Mouse (Mus musculus): ENCODE data around the gene Stk40. TPM values are rescaled to one million over a fixed set of nuclear protein-coding genes. Genes with fewer than 3 reads are reported as not detected.

Gene Stk40
- polyA plus RNA-seq, 1 experiment from 2014 or later = 17.3 TPM

DNA sequence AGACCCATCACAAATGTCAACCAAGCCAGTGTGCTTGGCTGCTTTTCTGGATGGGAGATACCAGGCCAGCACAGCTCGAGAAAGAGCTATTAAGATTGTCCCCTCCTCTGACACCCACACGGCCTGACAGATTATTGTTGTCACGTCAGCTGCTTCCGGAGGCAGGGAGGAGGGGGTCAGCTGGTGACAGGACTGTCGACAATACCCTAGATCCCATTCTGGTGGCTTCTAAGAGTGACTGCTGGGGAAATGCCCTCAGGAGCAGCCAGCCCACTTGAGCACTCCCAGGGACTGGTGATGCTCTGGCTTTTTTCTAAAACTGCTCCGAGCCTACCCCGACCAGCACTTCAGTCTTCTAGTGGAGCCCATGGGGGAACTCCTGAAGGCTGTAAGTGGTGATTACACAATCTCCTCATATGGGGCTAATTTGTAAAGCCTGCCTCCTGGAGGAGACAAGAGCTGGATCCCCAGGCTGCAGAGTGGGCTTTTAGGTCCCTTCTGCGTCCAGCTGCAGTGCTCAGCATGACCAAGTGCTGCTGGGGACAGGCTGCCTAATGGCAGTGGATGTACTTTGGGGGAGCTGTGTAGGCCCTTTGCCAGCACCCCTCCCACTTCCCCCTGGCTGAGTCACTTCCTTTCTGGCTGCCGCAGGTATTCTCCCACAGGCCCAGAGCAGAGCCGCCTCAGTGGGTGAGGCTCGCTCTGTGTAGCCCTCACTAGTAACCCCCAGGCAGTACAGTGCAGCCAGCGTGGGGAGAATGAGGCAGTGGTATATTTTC is 6.8 kb downstream of the Stk40 start:
- H3K4me2 ChIP-seq (replicated peaks; ENCODE audit: low read depth) = peak overlapping the region; percentile 30
- peak overlapping the region; percentile 45 for H3K9ac ChIP-seq (ENCODE audit: low read length)
- peak; percentile 90 for ATAC-seq (ENCODE audit: low FRiP score, low TSS enrichment)
- WGBS = 9% methylated on average over 12 of the region's 12 CpGs
- no peak for TF ChIP-seq EP300 (optimal IDR thresholded peaks at IDR 0.05)
- TF ChIP-seq CTCF (IDR thresholded peaks at IDR 0.05; ENCODE audit: low read depth) = peak; percentile 65
- peak overlapping the region; percentile 1; the same call in 1 of the 2 replicates for H3K4me3 ChIP-seq (ENCODE audit: low read depth, low read length)
- no peaks in the 10 kb centered on the region for H3K27me3 ChIP-seq (ENCODE audit: control insufficient read depth, insufficient read depth, low read length)
- no peaks in the 10 kb centered on the region for H3K9me3 ChIP-seq (ENCODE audit: control insufficient read depth, low read length)
- peak; percentile 88 for DNase-seq (ENCODE audit: low spot score)
- no peaks in the 10 kb centered on the region for H3K36me3 ChIP-seq (ENCODE audit: control insufficient read depth, insufficient read depth, low read length)
- peaks cover 12% of the 10 kb centered on the region; the same call in 1 of the 2 replicates for H3K4me1 ChIP-seq (replicated peaks; ENCODE audit: control insufficient read depth, insufficient read depth)
- peak overlapping the region; percentile 90 for H3K27ac ChIP-seq (replicated peaks)

DNA sequence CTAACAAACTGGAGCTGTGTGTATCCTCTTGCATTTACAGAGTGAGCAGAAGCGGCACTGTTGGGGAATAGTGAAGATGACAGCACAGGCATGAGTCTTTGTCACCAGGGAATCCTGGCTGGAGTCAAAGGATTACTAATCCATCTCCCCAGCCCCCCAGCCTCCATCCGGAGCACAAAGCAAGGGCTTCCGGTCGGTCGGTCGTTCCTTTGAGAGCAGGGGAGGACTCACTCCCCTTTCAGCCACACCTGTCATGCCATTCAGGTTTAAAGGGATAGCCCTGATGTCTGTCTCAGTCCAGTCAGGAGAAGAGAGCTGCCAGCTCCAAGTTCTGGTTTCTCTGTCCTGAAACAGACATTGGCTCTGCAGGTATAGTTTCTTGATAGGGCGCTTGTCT is 7.4 kb downstream of the Stk40 start:
- no peaks in the 10 kb centered on the region for H3K36me3 ChIP-seq (ENCODE audit: control insufficient read depth, insufficient read depth, low read length)
- DNase-seq (ENCODE audit: low spot score) (no peak), ATAC-seq (ENCODE audit: low FRiP score, low TSS enrichment) (no peak)
- no peaks in the 10 kb centered on the region for H3K27me3 ChIP-seq (ENCODE audit: control insufficient read depth, insufficient read depth, low read length)
- H3K4me2 ChIP-seq (replicated peaks; ENCODE audit: low read depth) = peak overlapping the region; percentile 30
- TF ChIP-seq EP300 (optimal IDR thresholded peaks at IDR 0.05) (no peak), CTCF (IDR thresholded peaks at IDR 0.05; ENCODE audit: low read depth) (no peak)
- H3K9me3 ChIP-seq (ENCODE audit: control insufficient read depth, low read length) = no peaks in the 10 kb centered on the region
- 17% methylated on average over 7 of the region's 7 CpGs for WGBS
- no peak overlapping the region for H3K4me3 ChIP-seq (ENCODE audit: low read depth, low read length)
- H3K4me1 ChIP-seq (replicated peaks; ENCODE audit: control insufficient read depth, insufficient read depth) = peaks cover 12% of the 10 kb centered on the region; the same call in 1 of the 2 replicates
- H3K27ac ChIP-seq (replicated peaks) = peak overlapping the region; percentile 90
- peak overlapping the region; percentile 45 for H3K9ac ChIP-seq (ENCODE audit: low read length)

DNA sequence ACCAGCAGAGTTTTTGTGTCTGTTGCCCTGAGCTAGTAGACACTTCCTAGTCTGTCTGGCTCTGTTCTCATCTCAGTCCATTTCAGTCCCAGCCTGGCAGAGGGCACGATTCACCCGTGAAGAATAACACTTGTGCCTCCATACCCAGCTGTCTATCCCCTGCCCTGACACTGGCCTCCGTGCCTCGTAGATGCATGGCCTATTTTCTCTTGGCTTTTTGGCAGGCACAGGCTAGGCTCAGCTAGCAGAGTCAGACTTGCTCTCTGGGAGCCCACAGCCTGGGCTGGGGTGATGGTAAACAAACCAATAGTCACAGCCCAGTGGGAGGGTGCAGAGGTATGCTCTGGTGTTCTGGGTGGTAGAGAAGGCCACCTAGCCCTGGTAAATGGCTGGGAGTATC is 9.5 kb downstream of the Stk40 start:
- H3K9ac ChIP-seq (ENCODE audit: low read length) = no peak overlapping the region

DNA sequence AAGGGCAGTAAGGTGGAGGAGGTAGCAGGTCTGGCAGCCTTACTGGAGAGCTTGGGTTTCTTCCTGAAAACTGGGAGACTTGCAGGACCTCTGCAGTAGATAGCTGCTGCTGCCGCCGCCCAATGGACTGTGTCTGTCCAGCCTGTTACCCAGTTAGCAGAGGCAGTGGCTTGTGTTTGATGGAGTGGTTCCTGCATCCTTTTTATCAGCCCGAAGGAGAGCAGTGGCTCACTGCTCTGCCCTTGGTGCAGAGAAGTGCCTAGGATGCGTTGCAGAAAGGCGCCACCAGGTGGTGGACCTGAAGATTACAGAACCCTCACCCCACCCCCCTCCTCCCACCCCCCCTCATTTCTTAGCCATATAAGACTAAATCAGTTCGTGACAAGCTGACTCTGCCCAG is 10.2 kb downstream of the Stk40 start:
- Histone ChIP-seq H3K4me2 (replicated peaks; ENCODE audit: low read depth) (no peak overlapping the region), H3K27me3 (ENCODE audit: control insufficient read depth, insufficient read depth, low read length) (no peaks in the 10 kb centered on the region), H3K27ac (replicated peaks) (0 out of 2 replicates have a peak overlapping the region, but pooled peaks have one; percentile 8), H3K4me1 (replicated peaks; ENCODE audit: control insufficient read depth, insufficient read depth) (peaks cover 12% of the 10 kb centered on the region; the same call in 1 of the 2 replicates), H3K9me3 (ENCODE audit: control insufficient read depth, low read length) (no peaks in the 10 kb centered on the region), H3K9ac (ENCODE audit: low read length) (no peak overlapping the region), H3K4me3 (ENCODE audit: low read depth, low read length) (no peak overlapping the region), H3K36me3 (ENCODE audit: control insufficient read depth, insufficient read depth, low read length) (no peaks in the 10 kb centered on the region)
- ATAC-seq (ENCODE audit: low FRiP score, low TSS enrichment) (peak; percentile 25; the same call in 1 of the 2 replicates), DNase-seq (ENCODE audit: low spot score) (peak; percentile 74)
- TF ChIP-seq EP300 (optimal IDR thresholded peaks at IDR 0.05) (no peak), CTCF (IDR thresholded peaks at IDR 0.05; ENCODE audit: low read depth) (peak; percentile 75)
- WGBS = 16% methylated on average over 6 of the region's 6 CpGs

More for the DNA sequence above, 9.5 kb downstream of the Stk40 start:
- Histone ChIP-seq H3K9me3 (ENCODE audit: control insufficient read depth, low read length) (no peaks in the 10 kb centered on the region), H3K4me2 (replicated peaks; ENCODE audit: low read depth) (no peak overlapping the region), H3K4me3 (ENCODE audit: low read depth, low read length) (no peak overlapping the region), H3K27me3 (ENCODE audit: control insufficient read depth, insufficient read depth, low read length) (no peaks in the 10 kb centered on the region), H3K4me1 (replicated peaks; ENCODE audit: control insufficient read depth, insufficient read depth) (peaks cover 12% of the 10 kb centered on the region; the same call in 1 of the 2 replicates), H3K27ac (replicated peaks) (no peak overlapping the region), H3K36me3 (ENCODE audit: control insufficient read depth, insufficient read depth, low read length) (no peaks in the 10 kb centered on the region)
- ATAC-seq (ENCODE audit: low FRiP score, low TSS enrichment) (no peak), DNase-seq (ENCODE audit: low spot score) (no peak)
- WGBS = 60% methylated on average over 4 of the region's 4 CpGs
- TF ChIP-seq CTCF (IDR thresholded peaks at IDR 0.05; ENCODE audit: low read depth) = no peak
- no peak for TF ChIP-seq EP300 (optimal IDR thresholded peaks at IDR 0.05)

DNA sequence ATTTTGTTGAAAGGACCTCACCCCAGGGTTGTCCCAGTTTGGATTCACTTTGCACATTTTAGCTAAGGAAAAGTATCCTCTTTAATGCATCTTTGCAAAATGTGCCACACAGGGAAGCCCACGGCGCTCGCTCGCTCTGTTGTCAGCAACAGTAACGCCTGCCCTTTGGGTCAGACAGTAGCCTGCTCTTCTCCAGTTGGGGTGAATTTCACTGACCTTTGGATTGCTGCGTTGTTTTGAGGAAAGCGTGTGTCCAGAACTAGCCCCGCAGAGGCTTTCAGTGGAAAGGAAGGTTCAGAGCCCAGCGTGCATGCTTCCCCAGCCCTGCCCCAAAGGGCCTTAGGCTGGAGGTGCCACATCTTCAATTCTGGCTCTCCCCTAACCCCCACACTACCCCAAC is 11.7 kb downstream of the Stk40 start:
- no peak overlapping the region for H3K27ac ChIP-seq (replicated peaks)
- no peaks in the 10 kb centered on the region for H3K36me3 ChIP-seq (ENCODE audit: control insufficient read depth, insufficient read depth, low read length)
- no peaks in the 10 kb centered on the region for H3K9me3 ChIP-seq (ENCODE audit: control insufficient read depth, low read length)
- TF ChIP-seq EP300 (optimal IDR thresholded peaks at IDR 0.05) = no peak
- no peak for TF ChIP-seq CTCF (IDR thresholded peaks at IDR 0.05; ENCODE audit: low read depth)
- no peak for DNase-seq (ENCODE audit: low spot score)
- WGBS = 87% methylated on average over 9 of the region's 9 CpGs
- no peaks in the 10 kb centered on the region for H3K27me3 ChIP-seq (ENCODE audit: control insufficient read depth, insufficient read depth, low read length)
- no peak overlapping the region for H3K4me2 ChIP-seq (replicated peaks; ENCODE audit: low read depth)
- no peak overlapping the region for H3K4me3 ChIP-seq (ENCODE audit: low read depth, low read length)
- H3K4me1 ChIP-seq (replicated peaks; ENCODE audit: control insufficient read depth, insufficient read depth) = peaks cover 3% of the 10 kb centered on the region; the same call in 1 of the 2 replicates
- ATAC-seq (ENCODE audit: low FRiP score, low TSS enrichment) = no peak
- H3K9ac ChIP-seq (ENCODE audit: low read length) = no peak overlapping the region

All from stomach, postnatal 0 days (tissue).